Mouse (Mus musculus): ENCODE data around the gene Zfp334. TPM values are rescaled to one million over a fixed set of nuclear protein-coding genes. Genes with fewer than 3 reads are reported as not detected.

Gene Zfp334
- polyA plus RNA-seq, 1 experiment from 2014 or later: 19.6 TPM

DNA sequence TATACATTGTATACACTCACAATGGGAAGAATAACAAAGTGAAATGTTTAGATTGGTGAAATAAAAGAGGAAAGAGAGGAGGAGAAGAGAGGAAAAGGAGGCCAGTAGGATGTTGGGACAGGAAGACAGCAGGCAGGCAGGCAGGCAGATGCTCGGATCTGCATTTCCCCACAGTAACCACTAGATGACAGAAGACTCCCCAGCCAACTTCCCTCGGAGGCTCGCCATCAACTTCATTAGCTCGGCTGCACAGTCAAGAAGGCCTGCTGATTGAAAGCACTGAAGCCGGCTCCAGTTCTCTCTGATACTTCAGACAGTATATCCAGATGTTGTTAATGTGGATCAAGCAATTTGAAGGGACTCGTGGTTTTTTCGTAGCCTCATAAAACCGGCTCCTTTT, 3.5 kb upstream of the Zfp334 start:
- Histone ChIP-seq H3K4me2 (replicated peaks; ENCODE audit: low read depth, low read length) (no peak overlapping the region), H3K9me3 (ENCODE audit: control insufficient read depth, low read length) (no peaks in the 10 kb centered on the region), H3K4me3 (ENCODE audit: low read depth, low read length) (no peak overlapping the region), H3K4me1 (replicated peaks; ENCODE audit: control insufficient read depth, insufficient read depth, low read length) (peaks cover 3% of the 10 kb centered on the region), H3K36me3 (ENCODE audit: control insufficient read depth, insufficient read depth, low read length) (no peaks in the 10 kb centered on the region), H3K27ac (ENCODE audit: low read depth, low read length) (no peak overlapping the region), H3K27me3 (ENCODE audit: control insufficient read depth, insufficient read depth, low read length) (no peaks in the 10 kb centered on the region), H3K9ac (ENCODE audit: low read depth, low read length) (no peak overlapping the region)
- 17% methylated on average over 8 of the region's 8 CpGs for WGBS
- DNase-seq (ENCODE audit: low spot score) (peak; percentile 69), ATAC-seq (ENCODE audit: low FRiP score) (no peak)

DNA sequence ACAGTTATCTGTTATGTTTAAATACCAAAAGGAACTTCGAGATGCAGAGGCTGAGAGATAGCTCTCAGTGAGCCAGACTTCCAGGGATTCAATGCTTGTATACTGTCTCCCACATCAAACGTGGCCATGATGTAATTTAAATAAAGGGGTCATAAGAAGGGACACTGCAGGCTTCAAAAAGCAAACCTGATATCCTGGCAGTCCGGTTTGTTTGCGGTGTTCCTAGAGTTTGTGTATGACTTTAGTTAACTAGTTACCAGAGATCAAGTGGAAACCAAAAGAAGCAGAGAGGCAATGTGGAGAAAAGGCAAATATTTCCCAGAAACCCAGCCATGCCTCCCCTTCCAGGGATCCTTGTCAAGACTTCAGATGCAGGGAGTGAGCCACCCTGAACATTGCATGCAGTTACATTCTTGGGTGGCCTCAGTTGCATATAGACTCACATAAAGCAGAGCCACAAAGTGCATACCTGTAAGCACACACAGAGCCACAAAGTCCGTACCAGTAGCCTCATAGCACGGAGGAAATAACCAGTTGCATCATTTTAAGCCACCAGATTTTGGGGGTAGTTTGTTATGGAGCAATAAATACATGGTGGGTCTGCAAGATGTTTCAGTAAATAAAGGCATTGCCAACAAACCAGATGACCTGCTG, 1.4 kb upstream of the Zfp334 start:
- Histone ChIP-seq H3K4me1 (replicated peaks; ENCODE audit: control insufficient read depth, insufficient read depth, low read length) (peaks cover 3% of the 10 kb centered on the region), H3K9me3 (ENCODE audit: control insufficient read depth, low read length) (no peaks in the 10 kb centered on the region), H3K36me3 (ENCODE audit: control insufficient read depth, insufficient read depth, low read length) (peaks cover 8% of the 10 kb centered on the region; the same call in 1 of the 2 replicates), H3K27me3 (ENCODE audit: control insufficient read depth, insufficient read depth, low read length) (no peaks in the 10 kb centered on the region), H3K27ac (ENCODE audit: low read depth, low read length) (no peak overlapping the region), H3K4me2 (replicated peaks; ENCODE audit: low read depth, low read length) (no peak overlapping the region), H3K9ac (ENCODE audit: low read depth, low read length) (no peak overlapping the region), H3K4me3 (ENCODE audit: low read depth, low read length) (no peak overlapping the region)
- DNase-seq (ENCODE audit: low spot score) (no peak), ATAC-seq (ENCODE audit: low FRiP score) (no peak)
- 88% methylated on average over 6 of the region's 6 CpGs for WGBS

DNA sequence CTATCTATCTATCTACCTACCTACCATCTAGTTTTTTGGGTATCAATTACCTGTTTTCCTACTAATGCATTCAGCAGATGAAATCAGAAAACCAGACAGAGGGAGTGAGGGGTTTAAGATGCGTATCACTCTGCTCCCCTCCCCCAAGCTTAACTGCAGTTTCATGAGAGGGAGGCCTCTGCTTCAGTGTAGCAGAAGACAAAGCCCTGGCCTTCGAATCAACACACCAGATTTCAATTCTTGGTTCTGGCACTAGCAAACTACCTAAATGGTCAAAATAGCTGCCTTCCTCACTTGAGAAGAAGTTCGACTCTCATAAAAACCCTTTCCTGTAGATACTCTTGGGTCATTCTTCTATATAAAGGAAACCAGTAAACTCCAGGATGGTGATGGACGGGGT, 689 bp downstream of the Zfp334 start:
- WGBS: 4% methylated on average over 4 of the region's 4 CpGs
- DNase-seq (ENCODE audit: low spot score) (peak; percentile 59), ATAC-seq (ENCODE audit: low FRiP score) (no peak)
- Histone ChIP-seq H3K4me1 (replicated peaks; ENCODE audit: control insufficient read depth, insufficient read depth, low read length) (peaks cover 3% of the 10 kb centered on the region), H3K9ac (ENCODE audit: low read depth, low read length) (peak overlapping the region; percentile 93), H3K4me2 (replicated peaks; ENCODE audit: low read depth, low read length) (peak overlapping the region; percentile 68), H3K27me3 (ENCODE audit: control insufficient read depth, insufficient read depth, low read length) (no peaks in the 10 kb centered on the region), H3K4me3 (ENCODE audit: low read depth, low read length) (peak overlapping the region; percentile 80), H3K9me3 (ENCODE audit: control insufficient read depth, low read length) (no peaks in the 10 kb centered on the region), H3K27ac (ENCODE audit: low read depth, low read length) (peak overlapping the region; percentile 88), H3K36me3 (ENCODE audit: control insufficient read depth, insufficient read depth, low read length) (peaks cover 24% of the 10 kb centered on the region)

DNA sequence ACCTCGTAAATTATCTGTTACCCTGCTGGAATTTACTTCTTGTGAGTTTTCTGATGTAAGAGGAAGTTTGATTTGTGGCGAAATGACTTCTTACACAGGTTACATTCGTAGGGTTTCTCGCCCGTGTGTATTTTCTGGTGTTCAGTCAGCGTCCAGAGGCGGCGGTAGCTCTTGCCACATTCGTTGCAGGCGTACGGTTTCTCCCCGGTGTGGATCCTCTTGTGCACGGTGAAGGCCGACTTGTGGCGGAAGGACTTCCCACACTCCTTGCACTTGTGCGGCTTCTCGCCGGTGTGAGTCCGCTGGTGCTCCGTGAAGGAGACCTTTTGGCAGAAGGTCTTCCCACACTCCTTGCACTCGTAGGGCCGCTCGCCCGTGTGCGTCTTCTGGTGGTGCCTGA, 8.0 kb downstream of the Zfp334 start:
- no peak overlapping the region for H3K4me3 ChIP-seq (ENCODE audit: low read depth, low read length)
- WGBS: 96% methylated on average over 25 of the region's 25 CpGs
- H3K4me1 ChIP-seq (replicated peaks; ENCODE audit: control insufficient read depth, insufficient read depth, low read length): no peaks in the 10 kb centered on the region
- no peaks in the 10 kb centered on the region for H3K9me3 ChIP-seq (ENCODE audit: control insufficient read depth, low read length)
- DNase-seq (ENCODE audit: low spot score): no peak
- H3K27ac ChIP-seq (ENCODE audit: low read depth, low read length): no peak overlapping the region
- H3K27me3 ChIP-seq (ENCODE audit: control insufficient read depth, insufficient read depth, low read length): no peaks in the 10 kb centered on the region
- H3K36me3 ChIP-seq (ENCODE audit: control insufficient read depth, insufficient read depth, low read length): peaks cover 50% of the 10 kb centered on the region
- no peak overlapping the region for H3K4me2 ChIP-seq (replicated peaks; ENCODE audit: low read depth, low read length)
- ATAC-seq (ENCODE audit: low FRiP score): no peak
- no peak overlapping the region for H3K9ac ChIP-seq (ENCODE audit: low read depth, low read length)

DNA sequence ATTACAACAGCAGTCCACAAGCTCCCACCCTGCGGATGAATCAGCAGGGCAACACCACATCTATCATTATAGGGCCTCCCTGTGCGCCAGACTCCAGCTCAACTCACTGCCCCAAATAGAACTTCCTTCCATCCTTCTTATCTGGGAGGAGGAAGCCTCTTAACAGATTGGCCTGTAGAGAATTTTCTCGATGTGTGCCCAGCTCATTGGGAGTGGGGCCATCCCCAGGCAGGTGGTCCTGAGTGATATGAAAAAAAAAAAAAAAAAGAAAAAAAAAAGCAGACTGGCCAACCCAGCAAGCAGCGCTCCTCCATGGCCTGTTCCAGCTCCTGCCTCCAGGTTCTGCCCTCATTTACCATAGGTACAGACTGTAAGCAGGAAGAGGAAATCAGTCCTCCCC, 12.1 kb downstream of the Zfp334 start:
- H3K27ac ChIP-seq (ENCODE audit: low read depth, low read length): no peak overlapping the region

DNA sequence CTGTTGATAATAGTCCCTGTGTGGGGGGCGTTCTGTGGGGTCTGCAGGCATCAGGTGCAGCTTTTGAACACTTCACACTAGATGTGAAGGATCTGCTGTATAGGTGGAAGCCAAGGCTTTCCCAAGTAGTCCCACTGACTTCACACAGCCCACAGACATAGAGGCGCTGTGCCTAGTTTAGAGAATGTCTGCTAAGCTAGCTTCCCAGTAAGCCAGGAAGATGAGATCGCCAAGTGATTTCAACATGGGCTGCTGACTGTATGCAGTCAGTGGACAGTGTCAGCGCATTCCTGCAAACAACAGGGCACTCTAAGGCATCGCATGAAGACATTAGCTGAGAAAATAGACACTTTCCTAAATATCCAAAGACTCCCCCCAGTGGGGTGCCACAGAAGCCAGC, 12.6 kb downstream of the Zfp334 start:
- no peaks in the 10 kb centered on the region for H3K4me1 ChIP-seq (replicated peaks; ENCODE audit: control insufficient read depth, insufficient read depth, low read length)
- ATAC-seq (ENCODE audit: low FRiP score) (no peak), DNase-seq (ENCODE audit: low spot score) (no peak)
- no peak overlapping the region for H3K27ac ChIP-seq (ENCODE audit: low read depth, low read length)
- H3K9ac ChIP-seq (ENCODE audit: low read depth, low read length): no peak overlapping the region
- no peak overlapping the region for H3K4me3 ChIP-seq (ENCODE audit: low read depth, low read length)
- H3K36me3 ChIP-seq (ENCODE audit: control insufficient read depth, insufficient read depth, low read length): peaks cover 19% of the 10 kb centered on the region
- no peaks in the 10 kb centered on the region for H3K27me3 ChIP-seq (ENCODE audit: control insufficient read depth, insufficient read depth, low read length)
- no peak overlapping the region for H3K4me2 ChIP-seq (replicated peaks; ENCODE audit: low read depth, low read length)
- WGBS: 88% methylated on average over 5 of the region's 5 CpGs
- no peaks in the 10 kb centered on the region for H3K9me3 ChIP-seq (ENCODE audit: control insufficient read depth, low read length)

More for the DNA sequence above, 12.1 kb downstream of the Zfp334 start:
- peaks cover 24% of the 10 kb centered on the region for H3K36me3 ChIP-seq (ENCODE audit: control insufficient read depth, insufficient read depth, low read length)
- 85% methylated on average over 4 of the region's 4 CpGs for WGBS
- H3K4me1 ChIP-seq (replicated peaks; ENCODE audit: control insufficient read depth, insufficient read depth, low read length): no peaks in the 10 kb centered on the region
- H3K9ac ChIP-seq (ENCODE audit: low read depth, low read length): no peak overlapping the region
- ATAC-seq (ENCODE audit: low FRiP score) (no peak), DNase-seq (ENCODE audit: low spot score) (no peak)
- H3K4me2 ChIP-seq (replicated peaks; ENCODE audit: low read depth, low read length): no peak overlapping the region
- no peak overlapping the region for H3K4me3 ChIP-seq (ENCODE audit: low read depth, low read length)
- H3K27me3 ChIP-seq (ENCODE audit: control insufficient read depth, insufficient read depth, low read length): no peaks in the 10 kb centered on the region
- no peaks in the 10 kb centered on the region for H3K9me3 ChIP-seq (ENCODE audit: control insufficient read depth, low read length)

DNA sequence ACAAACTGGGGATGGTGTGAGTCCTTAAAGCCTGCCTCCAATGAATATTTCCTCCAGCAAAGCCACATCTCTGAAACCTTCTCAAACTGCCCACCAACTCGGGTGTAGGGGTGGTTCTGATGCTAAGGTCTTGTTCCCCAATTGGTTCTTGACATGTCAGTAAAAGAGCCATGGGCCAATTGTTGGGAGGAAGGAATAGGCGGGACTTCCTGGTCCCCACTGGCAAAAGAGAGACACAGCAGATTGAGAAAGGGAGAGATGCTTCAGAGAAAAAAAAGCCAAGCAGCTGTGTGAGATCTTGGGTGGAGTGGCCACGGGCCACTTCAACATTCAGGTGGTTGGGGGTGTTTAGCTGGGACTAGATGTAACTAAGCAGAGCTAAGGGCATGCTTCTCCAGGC, 17.0 kb downstream of the Zfp334 start:
- ATAC-seq (ENCODE audit: low FRiP score) (no peak), DNase-seq (ENCODE audit: low spot score) (no peak)
- Histone ChIP-seq H3K36me3 (ENCODE audit: control insufficient read depth, insufficient read depth, low read length) (peaks cover 7% of the 10 kb centered on the region; the same call in 1 of the 2 replicates), H3K9me3 (ENCODE audit: control insufficient read depth, low read length) (no peaks in the 10 kb centered on the region), H3K27me3 (ENCODE audit: control insufficient read depth, insufficient read depth, low read length) (no peaks in the 10 kb centered on the region), H3K27ac (ENCODE audit: low read depth, low read length) (no peak overlapping the region), H3K4me3 (ENCODE audit: low read depth, low read length) (no peak overlapping the region), H3K9ac (ENCODE audit: low read depth, low read length) (no peak overlapping the region), H3K4me1 (replicated peaks; ENCODE audit: control insufficient read depth, insufficient read depth, low read length) (0 out of 2 replicates have a peak, but pooled peaks cover 2% of the 10 kb centered on the region), H3K4me2 (replicated peaks; ENCODE audit: low read depth, low read length) (no peak overlapping the region)
- 18% methylated on average over 3 of the region's 3 CpGs for WGBS

DNA sequence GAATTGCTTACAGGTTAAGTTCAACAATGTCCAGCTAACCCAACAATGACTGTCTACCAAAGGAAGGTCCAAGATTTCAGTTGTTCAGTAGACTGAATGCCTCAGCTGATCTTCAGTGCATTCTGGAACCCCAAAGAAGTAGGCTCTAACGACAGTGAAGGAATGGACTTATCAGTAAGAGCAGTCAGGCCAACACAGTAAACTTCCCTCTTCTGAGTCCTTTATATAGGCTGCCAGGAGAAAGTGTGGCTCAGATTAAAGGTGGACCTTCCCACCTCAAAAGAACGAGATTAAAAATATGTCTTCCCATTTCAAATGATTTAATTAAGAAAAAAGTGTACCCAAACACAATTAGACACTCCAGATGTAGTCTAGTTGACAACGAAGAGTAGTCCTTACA, 17.7 kb downstream of the Zfp334 start:
- no peaks in the 10 kb centered on the region for H3K27me3 ChIP-seq (ENCODE audit: control insufficient read depth, insufficient read depth, low read length)
- H3K4me1 ChIP-seq (replicated peaks; ENCODE audit: control insufficient read depth, insufficient read depth, low read length): 0 out of 2 replicates have a peak, but pooled peaks cover 2% of the 10 kb centered on the region
- no peaks in the 10 kb centered on the region for H3K9me3 ChIP-seq (ENCODE audit: control insufficient read depth, low read length)
- no peak for DNase-seq (ENCODE audit: low spot score)
- WGBS: 87% methylated on average over 3 of the region's 3 CpGs
- H3K4me3 ChIP-seq (ENCODE audit: low read depth, low read length): no peak overlapping the region
- no peak overlapping the region for H3K4me2 ChIP-seq (replicated peaks; ENCODE audit: low read depth, low read length)
- no peak for ATAC-seq (ENCODE audit: low FRiP score)
- H3K27ac ChIP-seq (ENCODE audit: low read depth, low read length): no peak overlapping the region
- H3K36me3 ChIP-seq (ENCODE audit: control insufficient read depth, insufficient read depth, low read length): peaks cover 7% of the 10 kb centered on the region; the same call in 1 of the 2 replicates
- H3K9ac ChIP-seq (ENCODE audit: low read depth, low read length): no peak overlapping the region

DNA sequence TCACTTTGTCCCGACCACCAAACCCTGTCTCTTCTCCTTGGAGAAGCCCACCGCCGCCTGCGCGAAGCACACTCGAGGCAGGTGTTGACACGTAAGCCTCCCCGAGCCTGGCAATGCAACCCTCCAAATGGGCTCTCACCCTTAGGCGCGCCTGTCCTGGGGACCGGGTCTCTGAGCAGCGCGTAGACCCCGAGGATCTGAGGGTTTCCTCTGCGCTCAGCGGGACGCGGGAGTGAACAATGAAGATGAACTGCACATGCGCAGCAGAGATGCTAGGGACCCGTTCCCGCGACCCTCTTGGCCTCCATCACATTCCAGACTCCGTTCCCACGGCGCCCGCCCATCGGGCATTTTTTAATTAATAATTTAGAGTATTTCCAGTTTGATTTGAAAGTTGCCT, 19.6 kb downstream of the Zfp334 start, which contains the start of gene Zfp663:
TSS of gene Zfp663 (minus strand) at position 234 of the 400 bp plus-strand sequence.
- WGBS: under 1% methylated on average over 27 of the region's 27 CpGs
- H3K4me2 ChIP-seq (replicated peaks; ENCODE audit: low read depth, low read length): peak within 1 kb of the TSS; percentile 86
- DNase-seq (ENCODE audit: low spot score): peak; percentile 89
- H3K9ac ChIP-seq (ENCODE audit: low read depth, low read length): peak within 1 kb of the TSS; percentile 78
- H3K4me3 ChIP-seq (ENCODE audit: low read depth, low read length): peak within 1 kb of the TSS; percentile 54
- no peaks in the 10 kb centered on the region for H3K9me3 ChIP-seq (ENCODE audit: control insufficient read depth, low read length)
- H3K4me1 ChIP-seq (replicated peaks; ENCODE audit: control insufficient read depth, insufficient read depth, low read length): peaks cover 4% of the 10 kb centered on the region; the same call in 1 of the 2 replicates
- ATAC-seq (ENCODE audit: low FRiP score): peak; percentile 72
- no peaks in the 10 kb centered on the region for H3K36me3 ChIP-seq (ENCODE audit: control insufficient read depth, insufficient read depth, low read length)
- peak within 1 kb of the TSS; percentile 81 for H3K27ac ChIP-seq (ENCODE audit: low read depth, low read length)
- no peaks in the 10 kb centered on the region for H3K27me3 ChIP-seq (ENCODE audit: control insufficient read depth, insufficient read depth, low read length)
